Mouse (Mus musculus): ENCODE results near the gene Rasl10b. TPM values are rescaled to one million over a fixed set of nuclear protein-coding genes. Genes with fewer than 3 reads are reported as not detected.

Rasl10b gene
- polyA plus RNA-seq, 1 experiment from 2014 or later = 4.4 TPM

DNA sequence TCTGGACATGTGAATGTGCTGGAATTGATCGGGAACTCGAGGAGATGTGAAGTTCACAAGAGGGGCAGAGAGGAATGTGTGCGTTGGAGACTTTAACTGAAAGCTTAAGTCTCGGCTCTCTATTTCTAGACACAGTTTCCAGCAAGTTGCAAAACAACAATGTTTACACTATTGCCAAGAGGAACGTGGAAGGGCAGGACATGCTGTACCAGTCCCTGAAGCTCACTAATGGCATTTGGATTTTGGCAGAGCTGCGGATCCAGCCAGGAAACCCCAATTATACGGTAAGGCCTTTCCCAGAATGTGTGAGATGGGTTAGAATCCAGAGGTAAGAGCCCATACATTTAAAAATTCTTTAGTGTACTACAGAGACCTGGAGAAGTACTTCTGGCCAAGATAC lies 11.3 kb upstream of the Rasl10b start:
- Histone ChIP-seq H3K9me3 (replicated peaks; ENCODE audit: control insufficient read depth, low read length) (no peaks in the 10 kb centered on the region), H3K4me1 (ENCODE audit: control insufficient read depth, insufficient read depth, low read length) (peaks cover 17% of the 10 kb centered on the region), H3K4me3 (ENCODE audit: low read depth, low read length) (no peak overlapping the region), H3K4me2 (no peak overlapping the region), H3K27ac (ENCODE audit: low read depth, low read length) (no peak overlapping the region), H3K27me3 (ENCODE audit: control insufficient read depth, insufficient read depth, low read length) (no peaks in the 10 kb centered on the region), H3K36me3 (ENCODE audit: control insufficient read depth, insufficient read depth, low read length) (peaks cover 6% of the 10 kb centered on the region; the same call in 1 of the 2 replicates), H3K9ac (ENCODE audit: low read depth, low read length) (no peak overlapping the region)
- WGBS (ENCODE audit: insufficient replicate concordance) = 82% methylated on average over 7 of the region's 7 CpGs
- no peak for ATAC-seq (replicated peaks; ENCODE audit: insufficient number of reproducible peaks, low FRiP score, low TSS enrichment)

DNA sequence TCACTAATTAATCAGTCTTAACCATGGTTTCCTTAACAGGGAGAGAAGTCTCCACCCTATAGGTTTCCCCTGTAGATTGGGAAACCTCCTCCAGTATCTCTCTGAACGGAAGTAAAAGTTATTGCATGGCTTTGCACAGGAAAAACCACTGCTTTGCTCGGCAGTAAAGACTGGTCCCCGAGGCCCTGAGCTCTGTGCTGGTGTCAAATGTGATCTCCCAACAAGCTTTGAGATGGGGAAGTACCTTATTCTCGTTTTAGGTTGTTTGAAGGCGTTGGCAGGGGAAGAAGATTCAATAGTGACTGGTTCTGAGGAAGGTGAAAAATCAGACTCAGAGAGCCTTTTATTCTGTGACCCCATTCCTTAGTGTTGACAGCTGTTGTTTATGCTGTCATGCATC lies 10.2 kb upstream of the Rasl10b start:
- Histone ChIP-seq H3K36me3 (ENCODE audit: control insufficient read depth, insufficient read depth, low read length) (peaks cover 13% of the 10 kb centered on the region), H3K4me3 (ENCODE audit: low read depth, low read length) (no peak overlapping the region), H3K4me1 (ENCODE audit: control insufficient read depth, insufficient read depth, low read length) (peaks cover 16% of the 10 kb centered on the region), H3K4me2 (no peak overlapping the region), H3K27ac (ENCODE audit: low read depth, low read length) (no peak overlapping the region), H3K9me3 (replicated peaks; ENCODE audit: control insufficient read depth, low read length) (no peaks in the 10 kb centered on the region), H3K27me3 (ENCODE audit: control insufficient read depth, insufficient read depth, low read length) (no peaks in the 10 kb centered on the region), H3K9ac (ENCODE audit: low read depth, low read length) (no peak overlapping the region)
- no peak for ATAC-seq (replicated peaks; ENCODE audit: insufficient number of reproducible peaks, low FRiP score, low TSS enrichment)
- 71% methylated on average over 5 of the region's 5 CpGs for WGBS (ENCODE audit: insufficient replicate concordance)

DNA sequence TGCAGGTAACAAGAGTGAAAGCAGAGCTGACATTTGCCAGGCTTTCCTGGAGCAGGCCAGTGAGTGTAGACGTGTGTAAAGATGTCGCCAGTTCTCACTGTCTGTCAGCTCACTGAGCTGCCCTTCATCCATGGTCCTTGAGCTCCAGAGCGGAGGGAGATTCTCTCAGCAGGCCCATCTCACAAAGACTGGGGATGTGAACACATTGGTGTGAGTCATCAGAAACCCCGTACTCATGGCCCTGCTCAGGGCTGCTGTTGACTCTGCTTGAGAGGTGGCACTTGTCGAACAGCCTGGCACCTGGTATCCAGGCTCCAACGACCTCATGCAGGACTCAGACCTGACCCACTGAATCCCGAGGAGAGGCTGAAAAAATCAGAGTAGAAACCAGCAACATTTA lies 5.2 kb upstream of the Rasl10b start:
- Histone ChIP-seq H3K4me1 (ENCODE audit: control insufficient read depth, insufficient read depth, low read length) (peaks cover 27% of the 10 kb centered on the region), H3K9me3 (replicated peaks; ENCODE audit: control insufficient read depth, low read length) (no peaks in the 10 kb centered on the region), H3K27ac (ENCODE audit: low read depth, low read length) (no peak overlapping the region), H3K36me3 (ENCODE audit: control insufficient read depth, insufficient read depth, low read length) (peaks cover 10% of the 10 kb centered on the region), H3K4me3 (ENCODE audit: low read depth, low read length) (no peak overlapping the region), H3K9ac (ENCODE audit: low read depth, low read length) (no peak overlapping the region), H3K27me3 (ENCODE audit: control insufficient read depth, insufficient read depth, low read length) (no peaks in the 10 kb centered on the region), H3K4me2 (no peak overlapping the region)
- WGBS (ENCODE audit: insufficient replicate concordance) = 63% methylated on average over 7 of the region's 7 CpGs
- ATAC-seq (replicated peaks; ENCODE audit: insufficient number of reproducible peaks, low FRiP score, low TSS enrichment) = no peak

DNA sequence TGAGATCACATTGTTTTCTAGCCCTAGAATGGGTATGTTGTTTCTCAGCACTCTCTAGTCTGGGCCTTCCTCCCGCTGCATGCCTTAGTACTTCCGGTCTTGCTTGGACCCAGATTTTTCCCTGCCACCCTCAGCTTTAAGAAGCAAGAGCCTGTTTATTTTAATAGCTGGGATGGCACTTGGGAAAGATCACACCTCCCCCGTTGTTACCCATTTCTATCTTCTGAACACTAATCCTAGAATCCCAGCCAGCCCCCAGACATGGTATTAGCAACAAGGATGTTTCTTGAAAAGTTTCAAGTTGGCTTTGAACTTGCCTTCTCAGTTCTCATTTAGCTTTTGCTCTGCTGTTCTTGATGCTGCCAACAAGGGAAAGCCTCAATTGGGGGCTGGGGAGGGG lies 2.5 kb upstream of the Rasl10b start:
- no peaks in the 10 kb centered on the region for H3K9me3 ChIP-seq (replicated peaks; ENCODE audit: control insufficient read depth, low read length)
- H3K4me1 ChIP-seq (ENCODE audit: control insufficient read depth, insufficient read depth, low read length) = peaks cover 37% of the 10 kb centered on the region
- WGBS (ENCODE audit: insufficient replicate concordance) = 54% methylated on average over 3 of the region's 3 CpGs
- H3K27ac ChIP-seq (ENCODE audit: low read depth, low read length) = no peak overlapping the region
- H3K4me2 ChIP-seq = no peak overlapping the region
- peaks cover 3% of the 10 kb centered on the region; the same call in 1 of the 2 replicates for H3K27me3 ChIP-seq (ENCODE audit: control insufficient read depth, insufficient read depth, low read length)
- H3K9ac ChIP-seq (ENCODE audit: low read depth, low read length) = no peak overlapping the region
- no peak for ATAC-seq (replicated peaks; ENCODE audit: insufficient number of reproducible peaks, low FRiP score, low TSS enrichment)
- H3K36me3 ChIP-seq (ENCODE audit: control insufficient read depth, insufficient read depth, low read length) = peaks cover 10% of the 10 kb centered on the region
- no peak overlapping the region for H3K4me3 ChIP-seq (ENCODE audit: low read depth, low read length)

DNA sequence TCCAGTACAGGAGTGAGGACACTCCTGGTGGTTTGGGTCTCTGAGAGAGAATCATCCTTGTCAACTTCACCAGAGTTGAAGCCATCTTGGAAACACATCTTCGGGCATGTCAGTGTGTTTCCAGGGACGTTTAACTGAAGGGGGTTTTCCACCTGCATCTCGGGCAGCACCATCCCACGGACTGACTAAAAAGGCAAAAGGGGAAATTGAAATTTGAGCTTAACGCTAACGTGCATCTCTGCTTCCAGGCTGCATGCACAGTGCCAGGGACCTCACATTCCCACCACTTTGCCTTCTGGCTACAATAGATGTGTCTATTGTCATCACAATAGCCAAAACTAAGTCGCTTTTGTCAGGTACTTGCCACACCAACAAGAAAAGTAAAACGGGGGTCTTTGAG lies 695 bp upstream of the Rasl10b start:
- Histone ChIP-seq H3K27me3 (ENCODE audit: control insufficient read depth, insufficient read depth, low read length) (peaks cover 8% of the 10 kb centered on the region; the same call in 1 of the 2 replicates), H3K27ac (ENCODE audit: low read depth, low read length) (no peak overlapping the region), H3K9me3 (replicated peaks; ENCODE audit: control insufficient read depth, low read length) (no peaks in the 10 kb centered on the region), H3K4me2 (no peak overlapping the region), H3K4me1 (ENCODE audit: control insufficient read depth, insufficient read depth, low read length) (peaks cover 33% of the 10 kb centered on the region), H3K9ac (ENCODE audit: low read depth, low read length) (no peak overlapping the region), H3K4me3 (ENCODE audit: low read depth, low read length) (no peak overlapping the region), H3K36me3 (ENCODE audit: control insufficient read depth, insufficient read depth, low read length) (peaks cover 4% of the 10 kb centered on the region)
- whole genome bisulfite sequencing (ENCODE audit: insufficient replicate concordance) = 45% methylated on average over 8 of the region's 8 CpGs
- ATAC-seq (replicated peaks; ENCODE audit: insufficient number of reproducible peaks, low FRiP score, low TSS enrichment) = no peak

DNA sequence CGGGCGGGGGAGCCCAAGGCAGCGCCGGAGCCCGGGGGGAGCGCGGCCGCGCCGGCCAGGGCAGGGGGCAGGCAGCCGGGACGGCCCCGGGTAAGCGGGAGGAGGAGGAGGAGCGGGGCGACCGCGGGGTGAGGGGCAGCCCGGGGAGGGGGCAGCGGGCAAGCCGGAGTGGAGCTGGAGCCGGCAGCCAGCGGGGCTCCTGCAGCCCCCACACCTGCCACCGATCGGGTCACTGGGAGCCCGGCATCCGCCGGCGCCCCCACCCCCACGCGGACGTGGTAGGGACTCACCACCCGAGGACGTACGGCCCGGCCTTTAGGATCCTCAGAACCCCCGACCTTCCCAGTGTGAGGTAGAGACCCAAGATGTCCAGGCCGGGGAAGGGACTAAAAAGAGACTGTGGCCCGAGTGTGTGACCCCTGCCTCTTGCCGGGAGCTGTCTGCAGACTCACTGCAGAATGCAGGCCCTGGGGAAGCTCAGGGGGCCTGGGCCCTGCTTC lies 905 bp downstream of the Rasl10b start:
- peak overlapping the region; percentile 80 for H3K9ac ChIP-seq (ENCODE audit: low read depth, low read length)
- peak overlapping the region; percentile 74 for H3K4me3 ChIP-seq (ENCODE audit: low read depth, low read length)
- peaks cover 8% of the 10 kb centered on the region; the same call in 1 of the 2 replicates for H3K27me3 ChIP-seq (ENCODE audit: control insufficient read depth, insufficient read depth, low read length)
- 0 out of 2 replicates have a peak, but pooled peaks have one; percentile 7 for ATAC-seq (replicated peaks; ENCODE audit: insufficient number of reproducible peaks, low FRiP score, low TSS enrichment)
- H3K36me3 ChIP-seq (ENCODE audit: control insufficient read depth, insufficient read depth, low read length) = no peaks in the 10 kb centered on the region
- peak overlapping the region; percentile 12; the same call in 1 of the 2 replicates for H3K27ac ChIP-seq (ENCODE audit: low read depth, low read length)
- 1% methylated on average over 34 of the region's 40 CpGs for WGBS (ENCODE audit: insufficient replicate concordance)
- peak overlapping the region; percentile 84 for H3K4me2 ChIP-seq
- no peaks in the 10 kb centered on the region for H3K9me3 ChIP-seq (replicated peaks; ENCODE audit: control insufficient read depth, low read length)
- H3K4me1 ChIP-seq (ENCODE audit: control insufficient read depth, insufficient read depth, low read length) = peaks cover 33% of the 10 kb centered on the region

DNA sequence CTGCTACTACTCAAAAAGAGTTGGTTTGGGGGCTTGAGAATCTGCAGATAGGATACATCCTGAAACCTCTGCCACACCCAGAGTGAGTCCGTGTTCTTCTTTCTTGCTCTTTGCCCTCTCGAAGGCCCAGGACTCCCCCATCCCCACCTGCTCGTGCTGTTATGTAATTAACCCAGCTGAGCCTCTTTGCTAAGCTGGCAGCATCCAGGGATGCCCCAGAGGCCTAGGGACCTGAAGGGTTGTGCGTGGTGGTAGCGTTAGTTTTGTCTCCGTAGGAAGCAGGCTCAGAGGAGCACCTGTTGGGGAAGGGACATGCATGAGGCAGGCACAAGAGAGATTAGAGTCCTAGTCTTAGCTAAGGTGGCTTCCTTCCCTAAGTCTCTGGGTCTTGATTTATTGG lies 1.6 kb downstream of the Rasl10b start:
- Histone ChIP-seq H3K4me2 (peak overlapping the region; percentile 84), H3K9ac (ENCODE audit: low read depth, low read length) (peak overlapping the region; percentile 80), H3K27ac (ENCODE audit: low read depth, low read length) (no peak overlapping the region), H3K9me3 (replicated peaks; ENCODE audit: control insufficient read depth, low read length) (no peaks in the 10 kb centered on the region), H3K27me3 (ENCODE audit: control insufficient read depth, insufficient read depth, low read length) (peaks cover 8% of the 10 kb centered on the region; the same call in 1 of the 2 replicates), H3K4me3 (ENCODE audit: low read depth, low read length) (peak overlapping the region; percentile 74), H3K4me1 (ENCODE audit: control insufficient read depth, insufficient read depth, low read length) (peaks cover 33% of the 10 kb centered on the region), H3K36me3 (ENCODE audit: control insufficient read depth, insufficient read depth, low read length) (no peaks in the 10 kb centered on the region)
- ATAC-seq (replicated peaks; ENCODE audit: insufficient number of reproducible peaks, low FRiP score, low TSS enrichment) = no peak
- 50% methylated on average over 6 of the region's 6 CpGs for WGBS (ENCODE audit: insufficient replicate concordance)

DNA sequence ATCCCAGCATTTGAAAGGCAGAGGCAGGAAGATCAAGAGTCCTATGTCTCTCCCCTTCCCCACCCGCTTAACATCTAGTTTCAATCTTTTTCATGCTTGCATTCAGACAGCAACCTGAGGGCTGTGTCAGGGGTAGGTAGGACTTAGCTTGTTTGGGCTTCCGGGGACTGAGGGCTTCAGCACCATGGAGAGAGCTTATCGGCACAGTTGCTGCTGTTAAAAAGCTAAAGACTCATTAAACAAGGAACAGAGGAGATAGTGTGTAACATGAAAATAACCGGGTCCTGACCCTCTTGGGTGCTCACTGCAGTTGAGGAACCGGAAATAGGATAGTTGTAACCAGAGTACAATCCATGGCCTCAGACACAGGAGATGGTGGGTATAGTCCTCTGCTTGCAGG lies 8.1 kb downstream of the Rasl10b start:
- Histone ChIP-seq H3K9ac (ENCODE audit: low read depth, low read length) (no peak overlapping the region), H3K27ac (ENCODE audit: low read depth, low read length) (no peak overlapping the region), H3K4me2 (no peak overlapping the region), H3K27me3 (ENCODE audit: control insufficient read depth, insufficient read depth, low read length) (peaks cover 37% of the 10 kb centered on the region), H3K36me3 (ENCODE audit: control insufficient read depth, insufficient read depth, low read length) (no peaks in the 10 kb centered on the region), H3K4me3 (ENCODE audit: low read depth, low read length) (no peak overlapping the region), H3K9me3 (replicated peaks; ENCODE audit: control insufficient read depth, low read length) (no peaks in the 10 kb centered on the region), H3K4me1 (ENCODE audit: control insufficient read depth, insufficient read depth, low read length) (peaks cover 5% of the 10 kb centered on the region; the same call in 1 of the 2 replicates)
- WGBS (ENCODE audit: insufficient replicate concordance) = 5% methylated on average over 5 of the region's 5 CpGs
- no peak for ATAC-seq (replicated peaks; ENCODE audit: insufficient number of reproducible peaks, low FRiP score, low TSS enrichment)

DNA sequence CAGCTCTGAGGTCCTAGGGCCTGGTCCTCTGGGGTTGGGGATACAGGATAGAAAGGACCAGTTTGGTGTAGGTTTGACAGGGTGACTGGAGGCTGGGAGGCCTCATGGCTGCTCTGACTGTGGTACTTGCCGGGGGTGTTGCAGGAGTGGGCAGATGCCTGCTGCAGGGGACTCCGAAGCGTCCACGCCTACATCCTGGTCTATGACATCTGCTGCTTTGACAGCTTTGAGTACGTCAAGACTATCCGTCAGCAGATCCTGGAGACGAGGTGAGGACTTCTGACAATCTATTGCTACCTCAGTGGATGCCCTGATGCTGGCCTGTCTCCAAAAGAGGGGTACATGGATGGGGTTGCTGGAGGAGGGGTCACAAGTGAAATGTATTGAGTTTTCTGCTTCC lies 8.8 kb downstream of the Rasl10b start:
- Histone ChIP-seq H3K4me2 (no peak overlapping the region), H3K4me3 (ENCODE audit: low read depth, low read length) (no peak overlapping the region), H3K9me3 (replicated peaks; ENCODE audit: control insufficient read depth, low read length) (no peaks in the 10 kb centered on the region), H3K27me3 (ENCODE audit: control insufficient read depth, insufficient read depth, low read length) (peaks cover 33% of the 10 kb centered on the region), H3K4me1 (ENCODE audit: control insufficient read depth, insufficient read depth, low read length) (peaks cover 5% of the 10 kb centered on the region; the same call in 1 of the 2 replicates), H3K36me3 (ENCODE audit: control insufficient read depth, insufficient read depth, low read length) (no peaks in the 10 kb centered on the region), H3K9ac (ENCODE audit: low read depth, low read length) (no peak overlapping the region), H3K27ac (ENCODE audit: low read depth, low read length) (no peak overlapping the region)
- WGBS (ENCODE audit: insufficient replicate concordance) = 67% methylated on average over 7 of the region's 7 CpGs
- ATAC-seq (replicated peaks; ENCODE audit: insufficient number of reproducible peaks, low FRiP score, low TSS enrichment) = no peak

Data from heart, embryonic 11.5 days (tissue).